In genomic region chr17:17790866-17791630, GRCm38 (mm10) we compare ENCODE assay signal across 8 mouse cellular contexts. TPM values are rescaled to one million over a fixed set of nuclear protein-coding genes. Genes with fewer than 3 reads are reported as not detected.
"Had no signal": no experiment of that assay in that cellular context is flagged by ENCODE, and none has a peak within 500 bp of the region (broad histone marks: within the 10 kb centered on the region; RNA-seq: fewer than 3 reads in every experiment).

No protein-coding gene starts in this region.

- DNase-seq: kidney, postnatal 14 days; layer of hippocampus, postnatal 36 days; liver; lung, adult 2 months; lung, postnatal 10 days; right cerebral cortex, postnatal 14 days; thymus, postnatal 36 days had no signal

RNA-seq across cellular contexts. Expression of gene Spaca6, which starts 35.9 kb away (rescaled TPM):
- total RNA-seq: monocyte, adult 5-6 weeks had no signal
